ENCODE assay signal across 9 mouse cellular contexts in the genomic region with DNA sequence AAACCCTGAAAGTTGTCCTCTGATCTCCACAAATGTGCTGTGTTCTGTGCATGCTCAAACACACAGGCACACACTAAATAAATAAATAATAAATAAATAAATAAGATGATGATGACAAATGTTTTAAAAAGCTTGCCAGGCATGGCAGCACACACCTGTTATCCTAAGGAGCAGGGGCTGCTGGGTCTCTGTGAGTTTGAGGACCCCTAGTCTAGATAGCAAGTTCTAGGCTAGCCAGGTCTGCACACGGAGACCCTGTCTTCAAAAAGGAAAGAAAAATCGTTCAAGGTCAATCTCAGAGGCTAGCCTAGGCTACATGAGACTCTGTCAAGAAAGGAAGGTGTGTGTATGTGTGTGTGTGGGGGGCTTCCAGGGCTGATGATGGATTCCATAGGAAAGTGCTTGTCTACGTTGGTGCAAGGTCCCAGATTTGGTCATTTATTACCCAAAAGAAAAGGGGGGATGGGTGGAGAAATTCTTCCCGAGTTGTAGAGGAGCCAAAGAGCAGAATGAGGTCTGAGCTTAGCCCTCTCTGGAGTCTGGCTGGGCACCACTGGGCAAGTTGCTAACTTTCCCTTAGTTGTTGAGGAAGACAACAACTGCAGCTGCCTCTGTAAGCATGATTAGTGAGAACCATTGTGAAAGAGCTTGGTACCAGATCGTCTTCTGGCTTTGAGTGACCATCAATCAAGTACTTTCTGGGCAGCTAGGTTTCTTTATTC. TPM values are rescaled to one million over a fixed set of nuclear protein-coding genes. Genes with fewer than 3 reads are reported as not detected.
A peak's percentile ranks its signal among the peaks of the same experiment; 100 is the strongest.
DNase-seq lines count a peak whose midpoint lies in the region; ATAC-seq and TF ChIP-seq lines count a peak whose summit lies in the region.
"Had no signal": no experiment of that assay in that cellular context is flagged by ENCODE, and none has a peak within 500 bp of the region (broad histone marks: within the 10 kb centered on the region; RNA-seq: fewer than 3 reads in every experiment).

No protein-coding gene starts in this region.

- H3K36me3 ChIP-seq in intestine, embryonic 15.5 days: no peaks in the 10 kb centered on the region
- H3K36me3 ChIP-seq in liver, embryonic 15.5 days (replicated peaks): no peaks in the 10 kb centered on the region

- peak overlapping the region; percentile 76; the same call in 1 of the 2 replicates for H3K9ac ChIP-seq in intestine, embryonic 15.5 days
- no peak overlapping the region for H3K9ac ChIP-seq in liver, embryonic 15.5 days

- H3K27me3 ChIP-seq in intestine, embryonic 15.5 days (replicated peaks): no peaks in the 10 kb centered on the region
- peaks cover 47% of the 10 kb centered on the region for H3K27me3 ChIP-seq in liver, embryonic 15.5 days

- no peak for TF ChIP-seq CTCF in layer of hippocampus, adult 2 months (conservative IDR thresholded peaks at IDR 0.05)

- no peaks in the 10 kb centered on the region for H3K9me3 ChIP-seq in intestine, embryonic 15.5 days
- H3K9me3 ChIP-seq in liver, embryonic 15.5 days (replicated peaks): no peaks in the 10 kb centered on the region

- peak; percentile 63 for DNase-seq in cerebellum, adult 9-11 months
- no peak for DNase-seq in cerebellum, adult 11 months
- DNase-seq in layer of hippocampus, adult 2 months (ENCODE audit: low spot score in 2 of 2): no peak
- no peak for DNase-seq in layer of hippocampus, postnatal 36 days
- no peak for DNase-seq in spleen, postnatal 10 days (ENCODE audit: low spot score in 2 of 2)
- DNase-seq in thymus, postnatal 36 days: no peak

- peaks cover 78% of the 10 kb centered on the region for H3K4me1 ChIP-seq in intestine, embryonic 15.5 days (replicated peaks)
- H3K4me1 ChIP-seq in liver, embryonic 15.5 days (replicated peaks): peaks cover 80% of the 10 kb centered on the region

- no peak overlapping the region for H3K4me3 ChIP-seq in layer of hippocampus, adult 2 months
- H3K4me3 ChIP-seq in intestine, embryonic 15.5 days (replicated peaks): peak overlapping the region; percentile 78; the same call in 1 of the 2 replicates
- H3K4me3 ChIP-seq in liver, embryonic 15.5 days (replicated peaks): no peak overlapping the region

- ATAC-seq in intestine, embryonic 15.5 days: no peak
- no peak for ATAC-seq in liver, embryonic 15.5 days (ENCODE audit: insufficient read depth)

- peak overlapping the region; percentile 88 for H3K27ac ChIP-seq in layer of hippocampus, adult 2 months
- peak overlapping the region; percentile 97 for H3K27ac ChIP-seq in intestine, embryonic 15.5 days
- no peak overlapping the region for H3K27ac ChIP-seq in liver, embryonic 15.5 days (replicated peaks)
- H3K27ac ChIP-seq: macrophage had no signal

- WGBS in intestine, embryonic 15.5 days: 48% methylated on average over 5 of the region's 5 CpGs
- 37% methylated on average over 5 of the region's 5 CpGs for WGBS in liver, embryonic 15.5 days (ENCODE audit: insufficient replicate concordance)

- peak overlapping the region; percentile 80 for H3K4me2 ChIP-seq in intestine, embryonic 15.5 days (replicated peaks)
- H3K4me2 ChIP-seq in liver, embryonic 15.5 days: peak overlapping the region; percentile 71

RNA-seq across cellular contexts. Expression of a gene that starts 3.0 kb away (rescaled TPM):
- total RNA-seq in layer of hippocampus, adult 2 months (2021): 10 to 100 TPM; 34.1 to 35.6 TPM
- total RNA-seq in layer of hippocampus, postnatal 36 days (2021): 10 to 100 TPM; 36.5 to 39.8 TPM
- 133 and 139 TPM in 2 replicates for polyA plus RNA-seq in intestine, embryonic 15.5 days (2015; fragmentation: Nextera tagmentation; extraction: Ambion mirVana)
- polyA plus RNA-seq in liver, embryonic 15.5 days (2015; fragmentation: Nextera tagmentation; extraction: Ambion mirVana): 14.0 and 15.7 TPM in 2 replicates

RNA-seq across cellular contexts. Expression of a gene that starts 20.1 kb away (rescaled TPM):
- total RNA-seq in layer of hippocampus, adult 2 months (2021): 1 to 10 TPM; 9.4 to 9.5 TPM
- total RNA-seq in layer of hippocampus, postnatal 36 days (2021): 1 to 10 TPM; 8.7 to 9.4 TPM
- polyA plus RNA-seq in intestine, embryonic 15.5 days (2015; fragmentation: Nextera tagmentation; extraction: Ambion mirVana): 44.1 and 45.4 TPM in 2 replicates
- 3.6 and 4.0 TPM in 2 replicates for polyA plus RNA-seq in liver, embryonic 15.5 days (2015; fragmentation: Nextera tagmentation; extraction: Ambion mirVana)

RNA-seq across cellular contexts. Expression of a gene that starts 21.0 kb away (rescaled TPM):
- 1 to 10 TPM; 4.4 to 5.8 TPM for total RNA-seq in layer of hippocampus, adult 2 months (2021)
- total RNA-seq in layer of hippocampus, postnatal 36 days (2021): 1 to 10 TPM; 4.4 to 5.0 TPM
- 84.2 and 86.6 TPM in 2 replicates for polyA plus RNA-seq in intestine, embryonic 15.5 days (2015; fragmentation: Nextera tagmentation; extraction: Ambion mirVana)
- polyA plus RNA-seq in liver, embryonic 15.5 days (2015; fragmentation: Nextera tagmentation; extraction: Ambion mirVana): 7.8 and 8.5 TPM in 2 replicates
- polyA plus RNA-seq: macrophage had no signal

RNA-seq across cellular contexts. Expression of a gene that starts 38.6 kb away (rescaled TPM):
- 100 to 1,000 TPM; 169 to 174 TPM for total RNA-seq in layer of hippocampus, adult 2 months (2021)
- total RNA-seq in layer of hippocampus, postnatal 36 days (2021): 100 to 1,000 TPM; 148 to 154 TPM
- polyA plus RNA-seq in intestine, embryonic 15.5 days (2015; fragmentation: Nextera tagmentation; extraction: Ambion mirVana): 13.9 and 15.5 TPM in 2 replicates
- 0.33 and 0.45 TPM in 2 replicates for polyA plus RNA-seq in liver, embryonic 15.5 days (2015; fragmentation: Nextera tagmentation; extraction: Ambion mirVana)
- polyA plus RNA-seq: macrophage had no signal

RNA-seq across cellular contexts. Expression of a gene that starts 47.1 kb away (rescaled TPM):
- 10 to 100 TPM; 58.4 to 58.7 TPM for total RNA-seq in layer of hippocampus, adult 2 months (2021)
- 10 to 100 TPM; 56.9 to 62.8 TPM for total RNA-seq in layer of hippocampus, postnatal 36 days (2021)
- polyA plus RNA-seq in intestine, embryonic 15.5 days (2015; fragmentation: Nextera tagmentation; extraction: Ambion mirVana): 94.2 and 100 TPM in 2 replicates
- polyA plus RNA-seq in liver, embryonic 15.5 days (2015; fragmentation: Nextera tagmentation; extraction: Ambion mirVana): 16.5 and 17.7 TPM in 2 replicates
